Mouse (Mus musculus): ENCODE measurements around the gene A730049H05Rik.

- TF ChIP-seq GATA1 (IDR thresholded peaks at IDR 0.05; ENCODE audit: low read length) (no peak), TAL1 (IDR thresholded peaks at IDR 0.05; ENCODE audit: low read length) (no peak)
These were observed 36.4 kb upstream of the A730049H05Rik start for GRCm38 (mm10) chr6:92779935-92780205.

Data from erythroblast, embryonic 14.5 days (primary cell).